Mouse (Mus musculus) hindbrain, embryonic 12.5 days (tissue): ENCODE results near the gene Ntrk2. TPM values are rescaled to one million over a fixed set of nuclear protein-coding genes. Genes with fewer than 3 reads are reported as not detected.
"Not testable (repeated sequence)": the region's sequence is repeated elsewhere in the genome, so short reads cannot be mapped to it uniquely, and the experiment has no call there.

Source experiments
- ATAC-seq: fragments of 200-750 bp; cut with Nextera tagmentation; 2 replicates; pipeline ENCODE4 v1.8.0; 2017; ENCODE audit warnings: moderate TSS enrichment; ENCODE audit not compliant: low FRiP score
- H3K27ac ChIP-seq: fragments of 300-500 bp; sonication (generic); 2 replicates; pipeline ENCODE4 v1.5.1; 2016; ENCODE audit warnings: mild to moderate bottlenecking
- H3K27me3 ChIP-seq: fragments of 300-500 bp; sonication (generic); 2 replicates; pipeline ENCODE4 v1.6.1; 2016; ENCODE audit warnings: mild to moderate bottlenecking
- H3K36me3 ChIP-seq: fragments of 300-500 bp; sonication (generic); 2 replicates; pipeline ENCODE4 v1.6.1; 2016; ENCODE audit warnings: mild to moderate bottlenecking
- H3K4me1 ChIP-seq: fragments of 300-500 bp; sonication (generic); 2 replicates; pipeline ENCODE4 v1.6.1; 2016
- H3K4me2 ChIP-seq: fragments of 300-500 bp; sonication (generic); replicated peaks from 2 replicates; pipeline ENCODE4 v1.6.1; 2016; ENCODE audit warnings: mild to moderate bottlenecking
- H3K4me3 ChIP-seq: fragments of 300-500 bp; sonication (generic); 2 replicates; pipeline ENCODE4 v1.5.1; 2016; ENCODE audit warnings: mild to moderate bottlenecking
- H3K9ac ChIP-seq: fragments of 300-500 bp; sonication (generic); 2 replicates; pipeline ENCODE4 v1.6.1; 2016; ENCODE audit warnings: mild to moderate bottlenecking, moderate library complexity
- H3K9me3 ChIP-seq: fragments of 300-500 bp; sonication (generic); replicated peaks from 2 replicates; pipeline ENCODE4 v1.6.1; 2016; ENCODE audit warnings: mild to moderate bottlenecking
- WGBS: fragments of 180-500 bp; shearing (Covaris S2); methylation state at CpG from one replicate; pipeline ENCODE4 v1.1.7; 2016; 5-methylcytosine and 5-hydroxymethylcytosine counted together
- polyA plus RNA-seq: library from polyadenylated mRNA; unstranded; fragments of >200 nt; fragmentation: Nextera tagmentation; extraction: Ambion mirVana; gene quantifications from 2 replicates; pipeline ENCODE4 v1.2.1, GENCODE M21; 2016

The Ntrk2 gene
- polyA plus RNA-seq, 1 experiment from 2014 or later = 71.2 TPM

- Histone ChIP-seq H3K27me3 (0 out of 2 replicates have a peak, but pooled peaks cover 4% of the 10 kb centered on the region), H3K27ac (peak overlapping the region; percentile 60)
- peak; percentile 64; the same call in 1 of the 2 replicates for ATAC-seq
Observed at GRCm38 (mm10) chr13:59079761-59080461, 273.5 kb downstream of the Ntrk2 start.

GRCm38 (mm10) chr13:59080468-59080867 is 274.1 kb downstream of the Ntrk2 start:
- 0 out of 2 replicates have a peak, but pooled peaks have one; percentile 16 for ATAC-seq
- Histone ChIP-seq H3K4me1 (peaks cover 13% of the 10 kb centered on the region), H3K9ac (no peak overlapping the region), H3K27ac (peak overlapping the region; percentile 60; the same call in 1 of the 2 replicates), H3K36me3 (no peaks in the 10 kb centered on the region), H3K4me2 (no peak overlapping the region), H3K27me3 (0 out of 2 replicates have a peak, but pooled peaks cover 3% of the 10 kb centered on the region), H3K4me3 (no peak overlapping the region), H3K9me3 (no peaks in the 10 kb centered on the region)
- WGBS = 41% methylated on average over 5 of the region's 5 CpGs

More at GRCm38 (mm10) chr13:59079761-59080461, 273.5 kb downstream of the Ntrk2 start:
- Histone ChIP-seq H3K9me3 (no peaks in the 10 kb centered on the region), H3K4me2 (no peak overlapping the region), H3K4me3 (no peak overlapping the region), H3K4me1 (peaks cover 13% of the 10 kb centered on the region), H3K9ac (0 out of 2 replicates have a peak overlapping the region, but pooled peaks have one; percentile 8), H3K36me3 (no peaks in the 10 kb centered on the region)
- 29% methylated on average over 7 of the region's 7 CpGs for WGBS

- H3K4me3 ChIP-seq = no peak overlapping the region
- H3K9ac ChIP-seq = no peak overlapping the region
- H3K4me1 ChIP-seq = peaks cover 35% of the 10 kb centered on the region
- no peaks in the 10 kb centered on the region for H3K9me3 ChIP-seq
- 81% methylated on average over 4 of the region's 4 CpGs for WGBS
- H3K36me3 ChIP-seq = no peaks in the 10 kb centered on the region
- no peaks in the 10 kb centered on the region for H3K27me3 ChIP-seq
- no peak for ATAC-seq
- no peak overlapping the region for H3K27ac ChIP-seq
- no peak overlapping the region for H3K4me2 ChIP-seq
Observed at GRCm38 (mm10) chr13:59089016-59089415, 282.6 kb downstream of the Ntrk2 start.

GRCm38 (mm10) chr13:59091138-59091971 is 285.0 kb downstream of the Ntrk2 start:
- Histone ChIP-seq H3K4me1 (peaks cover 42% of the 10 kb centered on the region), H3K4me3 (no peak overlapping the region), H3K36me3 (no peaks in the 10 kb centered on the region), H3K4me2 (no peak overlapping the region), H3K27me3 (no peaks in the 10 kb centered on the region), H3K9ac (0 out of 2 replicates have a peak overlapping the region, but pooled peaks have one; percentile 18), H3K9me3 (no peaks in the 10 kb centered on the region), H3K27ac (peak overlapping the region; percentile 95)
- 21% methylated on average over 13 of the region's 13 CpGs for WGBS
- peak; percentile 56 for ATAC-seq

- peak overlapping the region; percentile 95 for H3K27ac ChIP-seq
- 29% methylated on average over 10 of the region's 10 CpGs for WGBS
- no peaks in the 10 kb centered on the region for H3K9me3 ChIP-seq
- H3K4me3 ChIP-seq = no peak overlapping the region
- H3K36me3 ChIP-seq = no peaks in the 10 kb centered on the region
- no peaks in the 10 kb centered on the region for H3K27me3 ChIP-seq
- 0 out of 2 replicates have a peak overlapping the region, but pooled peaks have one; percentile 5 for H3K4me2 ChIP-seq
- peaks cover 42% of the 10 kb centered on the region for H3K4me1 ChIP-seq
- 0 out of 2 replicates have a peak overlapping the region, but pooled peaks have one; percentile 18 for H3K9ac ChIP-seq
- ATAC-seq = peak; percentile 69
Observed at GRCm38 (mm10) chr13:59092045-59092857, 285.9 kb downstream of the Ntrk2 start.

- peak; percentile 94 for ATAC-seq
Observed at GRCm38 (mm10) chr13:59092858-59093154, 286.4 kb downstream of the Ntrk2 start.

GRCm38 (mm10) chr13:59094722-59095121 is 288.4 kb downstream of the Ntrk2 start:
- no peak overlapping the region for H3K27ac ChIP-seq
- 87% methylated on average over 7 of the region's 7 CpGs for WGBS
- ATAC-seq = no peak

More at GRCm38 (mm10) chr13:59092858-59093154, 286.4 kb downstream of the Ntrk2 start:
- WGBS = under 1% methylated on average over 4 of the region's 4 CpGs
- Histone ChIP-seq H3K27me3 (no peaks in the 10 kb centered on the region), H3K36me3 (no peaks in the 10 kb centered on the region), H3K9me3 (no peaks in the 10 kb centered on the region), H3K9ac (no peak overlapping the region), H3K4me2 (peak overlapping the region; percentile 25; the same call in 1 of the 2 replicates), H3K4me3 (no peak overlapping the region), H3K27ac (peak overlapping the region; percentile 95), H3K4me1 (peaks cover 42% of the 10 kb centered on the region)

GRCm38 (mm10) chr13:59095811-59096391 is 289.5 kb downstream of the Ntrk2 start:
- 38% methylated on average over 10 of the region's 10 CpGs for WGBS
- Histone ChIP-seq H3K4me2 (no peak overlapping the region), H3K36me3 (no peaks in the 10 kb centered on the region), H3K9me3 (no peaks in the 10 kb centered on the region), H3K27ac (no peak overlapping the region), H3K4me3 (no peak overlapping the region), H3K9ac (no peak overlapping the region), H3K27me3 (no peaks in the 10 kb centered on the region; the same call in 1 of the 2 replicates), H3K4me1 (peaks cover 32% of the 10 kb centered on the region)
- no peak for ATAC-seq

More at GRCm38 (mm10) chr13:59094722-59095121, 288.4 kb downstream of the Ntrk2 start:
- Histone ChIP-seq H3K4me2 (no peak overlapping the region), H3K4me3 (no peak overlapping the region), H3K4me1 (peaks cover 35% of the 10 kb centered on the region), H3K9ac (no peak overlapping the region), H3K27me3 (no peaks in the 10 kb centered on the region; the same call in 1 of the 2 replicates), H3K36me3 (no peaks in the 10 kb centered on the region), H3K9me3 (no peaks in the 10 kb centered on the region)

- WGBS = 54% methylated on average over 10 of the region's 10 CpGs
- Histone ChIP-seq H3K4me2 (no peak overlapping the region), H3K9ac (no peak overlapping the region), H3K27ac (no peak overlapping the region), H3K36me3 (no peaks in the 10 kb centered on the region), H3K9me3 (no peaks in the 10 kb centered on the region), H3K4me3 (no peak overlapping the region), H3K4me1 (peaks cover 3% of the 10 kb centered on the region), H3K27me3 (no peaks in the 10 kb centered on the region; the same call in 1 of the 2 replicates)
- no peak for ATAC-seq
Observed at GRCm38 (mm10) chr13:59100086-59100485, 293.7 kb downstream of the Ntrk2 start.

- not testable (repeated sequence) for H3K9ac ChIP-seq, H3K9me3 ChIP-seq, H3K36me3 ChIP-seq, H3K4me3 ChIP-seq, H3K27me3 ChIP-seq, H3K4me1 ChIP-seq, H3K4me2 ChIP-seq, ATAC-seq, H3K27ac ChIP-seq
- WGBS = 95% methylated on average over 10 of the region's 10 CpGs
Observed at GRCm38 (mm10) chr13:59107791-59108190, 301.4 kb downstream of the Ntrk2 start.

GRCm38 (mm10) chr13:59110107-59110506 is 303.7 kb downstream of the Ntrk2 start:
- peaks cover 5% of the 10 kb centered on the region for H3K9me3 ChIP-seq
- H3K9ac ChIP-seq = no peak overlapping the region
- H3K4me1 ChIP-seq = no peaks in the 10 kb centered on the region
- no peaks in the 10 kb centered on the region for H3K36me3 ChIP-seq
- H3K4me3 ChIP-seq = no peak overlapping the region
- ATAC-seq = no peak
- H3K27ac ChIP-seq = no peak overlapping the region
- 97% methylated on average over 5 of the region's 5 CpGs for WGBS
- H3K27me3 ChIP-seq = no peaks in the 10 kb centered on the region
- no peak overlapping the region for H3K4me2 ChIP-seq
